Mouse (Mus musculus): Measurements from ENCODE around the gene Col19a1.

GRCm38 (mm10) chr1:24511536-24511935 lies 75.7 kb downstream of the Col19a1 start:
- TF ChIP-seq CTCF (IDR thresholded peaks at IDR 0.05; ENCODE audit: extremely low read depth, insufficient read depth, insufficient read length, insufficient replicate concordance) = no peak
- no peak for TF ChIP-seq POLR2A (IDR thresholded peaks at IDR 0.05; ENCODE audit: low read depth, low read length)
